Mouse (Mus musculus) heart, postnatal 14 days (tissue): ENCODE data around the gene Gm10354. TPM values are rescaled to one million over a fixed set of nuclear protein-coding genes. Genes with fewer than 3 reads are reported as not detected.
"Not testable (repeated sequence)": the region's sequence is repeated elsewhere in the genome, so short reads cannot be mapped to it uniquely, and the experiment has no call there.

Source experiments
- DNase-seq, 2 experiments: peaks; one replicate each; pipeline ENCODE4 v3.0.0; 2021 to 2022
- intact Hi-C: fragments of 180-260 bp; cut with DNase I; formaldehyde crosslinking; loops from one replicate; pipeline ENCODE4 v1.15.1; 2025
- total RNA-seq, 2 experiments: library from RNA; stranded (reverse); gene quantifications; 2 replicates each; pipeline ENCODE4 v1.2.3; 2021

Gene Gm10354
- total RNA-seq, 2 experiments from 2014 or later, result not detected

GRCm38 (mm10) chr5:14955928-14956706, 22.6 kb downstream of the Gm10354 start:
- DNase-seq, intact Hi-C loops: not testable (repeated sequence)

GRCm38 (mm10) chr5:14953587-14953986, 25.1 kb downstream of the Gm10354 start:
- intact Hi-C loops, DNase-seq: not testable (repeated sequence)

- DNase-seq, intact Hi-C loops: not testable (repeated sequence)
Observed at GRCm38 (mm10) chr5:14952749-14953148, 26.0 kb downstream of the Gm10354 start.

GRCm38 (mm10) chr5:14951822-14952221, 26.9 kb downstream of the Gm10354 start:
- intact Hi-C loops, DNase-seq: not testable (repeated sequence)

- intact Hi-C loops, result not testable (repeated sequence)
- peak in 1 of 2 experiments; percentile 13 for DNase-seq
Observed at GRCm38 (mm10) chr5:14947482-14948198, 31.1 kb downstream of the Gm10354 start.

GRCm38 (mm10) chr5:14945524-14945923, 33.2 kb downstream of the Gm10354 start:
- DNase-seq, intact Hi-C loops: not testable (repeated sequence)

GRCm38 (mm10) chr5:14941043-14941442, 37.7 kb downstream of the Gm10354 start:
- intact Hi-C loops, DNase-seq: not testable (repeated sequence)

- DNase-seq, intact Hi-C loops: not testable (repeated sequence)
Observed at GRCm38 (mm10) chr5:14938329-14938728, 40.4 kb downstream of the Gm10354 start, which contains the start of gene Speer4e. Gene Speer4e, minus strand, starts transcription at chr5:14938429.

GRCm38 (mm10) chr5:14933721-14934120, 45.0 kb downstream of the Gm10354 start:
- intact Hi-C loops, DNase-seq: not testable (repeated sequence)

GRCm38 (mm10) chr5:14927047-14927446, 51.7 kb downstream of the Gm10354 start:
- DNase-seq, intact Hi-C loops: not testable (repeated sequence)

Other genes starting within 250 kb of the Gm10354 start
- gene Gm9758, start 64.0 kb downstream of the Gm10354 start, total RNA-seq, result not detected
- not detected for gene Speer4e, start 40.5 kb downstream of the Gm10354 start, total RNA-seq
- not detected for gene Gm17019, start 54.1 kb upstream of the Gm10354 start, total RNA-seq